Mouse (Mus musculus) layer of hippocampus, adult 2 months (tissue): Measurements from ENCODE around the gene Fosl2. TPM values are rescaled to one million over a fixed set of nuclear protein-coding genes. Genes with fewer than 3 reads are reported as not detected.
A peak's percentile ranks its signal among the peaks of the same experiment; 100 is the strongest.

Experiments
- DNase-seq, 2 experiments: peaks; one replicate each; pipeline ENCODE4 v3.0.0; 2022; ENCODE audit warnings: low spot score in 2 of 2
- H3K27ac ChIP-seq: fragments of 200-600 bp; 2 replicates; pipeline ENCODE4 v1.8.1; 2022
- H3K4me3 ChIP-seq: fragments of 200-600 bp; 2 replicates; pipeline ENCODE4 v1.8.1; 2022; ENCODE audit warnings: mild to moderate bottlenecking
- CTCF ChIP-seq: fragments of 200-600 bp; conservative IDR thresholded peaks from 2 replicates; pipeline ENCODE4 v1.8.1; 2022; ENCODE audit warnings: antibody characterized with exemption, mild to moderate bottlenecking, moderate library complexity
- total RNA-seq, 2 experiments: library from RNA; stranded (reverse); gene quantifications; 2 replicates each; pipeline ENCODE4 v1.2.3; 2021

The Fosl2 gene
- total RNA-seq, 2 experiments from 2014 or later = 52.1 to 52.5 TPM

- no peak for DNase-seq
- no peak overlapping the region for H3K27ac ChIP-seq
- no peak for TF ChIP-seq CTCF
- no peak overlapping the region for H3K4me3 ChIP-seq
Observed at GRCm38 (mm10) chr5:32112206-32112916, 23.2 kb upstream of the Fosl2 start.

GRCm38 (mm10) chr5:32120901-32121376 is 14.7 kb upstream of the Fosl2 start:
- DNase-seq = no peak
- Histone ChIP-seq H3K4me3 (no peak overlapping the region), H3K27ac (no peak overlapping the region)
- no peak for TF ChIP-seq CTCF

- no peak for DNase-seq
Observed at GRCm38 (mm10) chr5:32121936-32122335, 13.7 kb upstream of the Fosl2 start.

GRCm38 (mm10) chr5:32122363-32122762 is 13.2 kb upstream of the Fosl2 start:
- TF ChIP-seq CTCF = no peak
- Histone ChIP-seq H3K4me3 (no peak overlapping the region), H3K27ac (no peak overlapping the region)
- no peak for DNase-seq

More at GRCm38 (mm10) chr5:32121936-32122335, 13.7 kb upstream of the Fosl2 start:
- Histone ChIP-seq H3K27ac (no peak overlapping the region), H3K4me3 (no peak overlapping the region)
- no peak for TF ChIP-seq CTCF

GRCm38 (mm10) chr5:32124957-32125356 is 10.6 kb upstream of the Fosl2 start:
- Histone ChIP-seq H3K27ac (no peak overlapping the region), H3K4me3 (no peak overlapping the region)
- DNase-seq = no peak
- no peak for TF ChIP-seq CTCF

GRCm38 (mm10) chr5:32127226-32127625 is 8.4 kb upstream of the Fosl2 start:
- no peak overlapping the region for H3K4me3 ChIP-seq
- H3K27ac ChIP-seq = no peak overlapping the region
- no peak for DNase-seq
- no peak for TF ChIP-seq CTCF

- TF ChIP-seq CTCF = no peak
- Histone ChIP-seq H3K27ac (no peak overlapping the region), H3K4me3 (no peak overlapping the region)
- no peak for DNase-seq
Observed at GRCm38 (mm10) chr5:32127927-32128326, 7.7 kb upstream of the Fosl2 start.

GRCm38 (mm10) chr5:32132971-32133501 is 2.6 kb upstream of the Fosl2 start:
- peak overlapping the region; percentile 99 for H3K27ac ChIP-seq
- no peak for TF ChIP-seq CTCF
- peak overlapping the region; percentile 86 for H3K4me3 ChIP-seq
- peak in 1 of 2 experiments; percentile 30 for DNase-seq

- peak; percentile 64 to 77 for DNase-seq
- TF ChIP-seq CTCF = no peak
- Histone ChIP-seq H3K4me3 (peak overlapping the region; percentile 86), H3K27ac (peak overlapping the region; percentile 99)
Observed at GRCm38 (mm10) chr5:32133549-32134004, 2.0 kb upstream of the Fosl2 start.

- Histone ChIP-seq H3K4me3 (peak overlapping the region; percentile 86), H3K27ac (peak overlapping the region; percentile 99)
- no peak for TF ChIP-seq CTCF
- DNase-seq = no peak
Observed at GRCm38 (mm10) chr5:32134051-32134732, 1.4 kb upstream of the Fosl2 start.

GRCm38 (mm10) chr5:32134903-32135335 is 682 bp upstream of the Fosl2 start:
- H3K4me3 ChIP-seq = peak overlapping the region; percentile 86
- DNase-seq = peak in 1 of 2 experiments; percentile 62
- TF ChIP-seq CTCF = no peak; the same call in none of the 2 replicates
- H3K27ac ChIP-seq = peak overlapping the region; percentile 99

- Histone ChIP-seq H3K27ac (peak overlapping the region; percentile 99), H3K4me3 (peak overlapping the region; percentile 86)
- peak in 1 of 2 experiments; percentile 43 for DNase-seq
- no peak for TF ChIP-seq CTCF
Observed at GRCm38 (mm10) chr5:32136301-32136863, 781 bp downstream of the Fosl2 start.

GRCm38 (mm10) chr5:32137106-32137522 is 1.5 kb downstream of the Fosl2 start:
- no peak for DNase-seq
- Histone ChIP-seq H3K4me3 (peak overlapping the region; percentile 86), H3K27ac (peak overlapping the region; percentile 99)
- TF ChIP-seq CTCF = no peak
